Mouse (Mus musculus) kidney, embryonic 16.5 days (tissue): ENCODE results near the gene Fcer2a. TPM values are rescaled to one million over a fixed set of nuclear protein-coding genes. Genes with fewer than 3 reads are reported as not detected.

Experiments
- ATAC-seq: fragments of 200-750 bp; cut with Nextera tagmentation; 2 replicates; pipeline ENCODE4 v1.8.0; 2017; ENCODE audit warnings: moderate TSS enrichment; ENCODE audit not compliant: low FRiP score, low TSS enrichment
- H3K27ac ChIP-seq: fragments of 300-500 bp; sonication (generic); 2 replicates; pipeline ENCODE4 v1.5.1; 2014; ENCODE audit warnings: low read length
- H3K27me3 ChIP-seq: fragments of 300-500 bp; sonication (generic); 2 replicates; pipeline ENCODE4 v1.6.1; 2014; ENCODE audit warnings: low read length, control low read depth, mixed read lengths; ENCODE audit not compliant: insufficient read depth
- H3K36me3 ChIP-seq: fragments of 300-500 bp; sonication (generic); 2 replicates; pipeline ENCODE4 v1.6.1; 2014; ENCODE audit warnings: low read length, control low read depth, mixed read lengths; ENCODE audit not compliant: insufficient read depth
- H3K4me1 ChIP-seq: fragments of 300-500 bp; sonication (generic); 2 replicates; pipeline ENCODE4 v1.6.1; 2014; ENCODE audit warnings: low read length, control low read depth, mixed read lengths; ENCODE audit not compliant: insufficient read depth
- H3K4me2 ChIP-seq: fragments of 300-500 bp; sonication (generic); replicated peaks from 2 replicates; pipeline ENCODE4 v1.6.1; 2014; ENCODE audit warnings: low read depth, low read length
- H3K4me3 ChIP-seq: fragments of 300-500 bp; sonication (generic); 2 replicates; pipeline ENCODE4 v1.5.1; 2014; ENCODE audit warnings: mild to moderate bottlenecking, low read length
- H3K9ac ChIP-seq: fragments of 300-500 bp; sonication (generic); replicated peaks from 2 replicates; pipeline ENCODE4 v1.6.1; 2014; ENCODE audit warnings: low read length
- H3K9me3 ChIP-seq: fragments of 300-500 bp; sonication (generic); 2 replicates; pipeline ENCODE4 v1.6.1; 2016; ENCODE audit warnings: low read length, control low read depth
- WGBS: fragments of 180-500 bp; shearing (Covaris S2); extraction: QIAGEN DNeasy Blood & Tissue Kit; methylation state at CpG from one replicate; pipeline ENCODE4 v1.1.7; 2014; 5-methylcytosine and 5-hydroxymethylcytosine counted together
- polyA plus RNA-seq: library from polyadenylated mRNA; unstranded; fragments of >200 nt; fragmentation: Nextera tagmentation; extraction: Ambion mirVana; gene quantifications from 2 replicates; pipeline ENCODE4 v1.2.1, GENCODE M21; 2015

The Fcer2a gene
- polyA plus RNA-seq, 1 experiment from 2014 or later = not detected

GRCm38 (mm10) chr8:3660889-3661288 is 33.1 kb downstream of the Fcer2a start:
- no peak overlapping the region for H3K9ac ChIP-seq
- H3K4me2 ChIP-seq = no peak overlapping the region
- H3K36me3 ChIP-seq = no peaks in the 10 kb centered on the region
- 86% methylated on average over 8 of the region's 8 CpGs for WGBS
- ATAC-seq = no peak
- no peak overlapping the region for H3K4me3 ChIP-seq
- H3K27me3 ChIP-seq = no peaks in the 10 kb centered on the region
- no peaks in the 10 kb centered on the region for H3K9me3 ChIP-seq
- no peak overlapping the region for H3K27ac ChIP-seq
- no peaks in the 10 kb centered on the region for H3K4me1 ChIP-seq

- ATAC-seq = peak; percentile 71; the same call in 1 of the 2 replicates
- Histone ChIP-seq H3K36me3 (no peaks in the 10 kb centered on the region), H3K27me3 (no peaks in the 10 kb centered on the region), H3K9me3 (no peaks in the 10 kb centered on the region), H3K27ac (no peak overlapping the region), H3K4me2 (no peak overlapping the region), H3K9ac (no peak overlapping the region), H3K4me3 (no peak overlapping the region), H3K4me1 (no peaks in the 10 kb centered on the region)
- 8% methylated on average over 7 of the region's 7 CpGs for WGBS
Measured at GRCm38 (mm10) chr8:3656725-3657381, 37.1 kb downstream of the Fcer2a start.

- Histone ChIP-seq H3K27ac (no peak within 1 kb of the TSS), H3K4me3 (no peak within 1 kb of the TSS), H3K9me3 (no peaks in the 10 kb centered on the region), H3K4me1 (no peaks in the 10 kb centered on the region), H3K4me2 (no peak within 1 kb of the TSS), H3K9ac (no peak within 1 kb of the TSS), H3K27me3 (no peaks in the 10 kb centered on the region), H3K36me3 (no peaks in the 10 kb centered on the region)
- 72% methylated on average over 3 of the region's 3 CpGs for WGBS
- ATAC-seq = peak; percentile 49
Measured at GRCm38 (mm10) chr8:3655526-3655925, 38.4 kb downstream of the Fcer2a start, which contains the start of gene Retn. Gene Retn, plus strand, starts transcription at chr8:3655770.

- ATAC-seq = 0 out of 2 replicates have a peak, but pooled peaks have one; percentile 29
- no peak overlapping the region for H3K4me2 ChIP-seq
- WGBS = 71% methylated on average over 11 of the region's 11 CpGs
Measured at GRCm38 (mm10) chr8:3654726-3655508, 39.1 kb downstream of the Fcer2a start.

GRCm38 (mm10) chr8:3652845-3653244 is 41.1 kb downstream of the Fcer2a start:
- Histone ChIP-seq H3K9ac (no peak overlapping the region), H3K27ac (no peak overlapping the region), H3K27me3 (no peaks in the 10 kb centered on the region), H3K4me3 (no peak overlapping the region), H3K4me2 (no peak overlapping the region), H3K9me3 (no peaks in the 10 kb centered on the region), H3K4me1 (no peaks in the 10 kb centered on the region), H3K36me3 (no peaks in the 10 kb centered on the region)
- WGBS = 70% methylated on average over 3 of the region's 3 CpGs
- no peak for ATAC-seq

More at GRCm38 (mm10) chr8:3654726-3655508, 39.1 kb downstream of the Fcer2a start:
- Histone ChIP-seq H3K4me1 (no peaks in the 10 kb centered on the region), H3K36me3 (no peaks in the 10 kb centered on the region), H3K27me3 (no peaks in the 10 kb centered on the region), H3K27ac (no peak overlapping the region), H3K9ac (no peak overlapping the region), H3K9me3 (no peaks in the 10 kb centered on the region), H3K4me3 (no peak overlapping the region)

- no peak overlapping the region for H3K27ac ChIP-seq
- ATAC-seq = peak; percentile 49; the same call in 1 of the 2 replicates
- H3K4me1 ChIP-seq = no peaks in the 10 kb centered on the region
- 49% methylated on average over 1 of the region's 1 CpGs for WGBS
- no peak overlapping the region for H3K4me2 ChIP-seq
- H3K4me3 ChIP-seq = no peak overlapping the region
- no peaks in the 10 kb centered on the region for H3K36me3 ChIP-seq
- no peaks in the 10 kb centered on the region for H3K27me3 ChIP-seq
- H3K9me3 ChIP-seq = no peaks in the 10 kb centered on the region
- H3K9ac ChIP-seq = no peak overlapping the region
Measured at GRCm38 (mm10) chr8:3648990-3649389, 45.0 kb downstream of the Fcer2a start.

- Histone ChIP-seq H3K36me3 (no peaks in the 10 kb centered on the region), H3K4me2 (no peak overlapping the region), H3K4me3 (no peak overlapping the region), H3K27ac (no peak overlapping the region), H3K9ac (no peak overlapping the region), H3K4me1 (no peaks in the 10 kb centered on the region), H3K9me3 (no peaks in the 10 kb centered on the region), H3K27me3 (no peaks in the 10 kb centered on the region)
- WGBS = 62% methylated on average over 2 of the region's 2 CpGs
- ATAC-seq = no peak
Measured at GRCm38 (mm10) chr8:3648268-3648667, 45.7 kb downstream of the Fcer2a start.

- no peaks in the 10 kb centered on the region for H3K36me3 ChIP-seq
- no peak overlapping the region for H3K9ac ChIP-seq
- no peak overlapping the region for H3K4me3 ChIP-seq
- H3K4me2 ChIP-seq = no peak overlapping the region
- no peaks in the 10 kb centered on the region for H3K9me3 ChIP-seq
- no peaks in the 10 kb centered on the region for H3K4me1 ChIP-seq
- no peaks in the 10 kb centered on the region for H3K27me3 ChIP-seq
- H3K27ac ChIP-seq = no peak overlapping the region
- ATAC-seq = peak; percentile 62; the same call in 1 of the 2 replicates
- WGBS = 55% methylated on average over 4 of the region's 4 CpGs
Measured at GRCm38 (mm10) chr8:3647561-3647960, 46.4 kb downstream of the Fcer2a start.

GRCm38 (mm10) chr8:3646824-3647531 is 47.0 kb downstream of the Fcer2a start:
- H3K27ac ChIP-seq = no peak overlapping the region
- H3K27me3 ChIP-seq = no peaks in the 10 kb centered on the region
- H3K9ac ChIP-seq = no peak overlapping the region
- no peaks in the 10 kb centered on the region for H3K9me3 ChIP-seq
- H3K4me1 ChIP-seq = no peaks in the 10 kb centered on the region
- peak; percentile 52; the same call in 1 of the 2 replicates for ATAC-seq
- H3K36me3 ChIP-seq = no peaks in the 10 kb centered on the region
- H3K4me3 ChIP-seq = no peak overlapping the region
- WGBS = 68% methylated on average over 6 of the region's 6 CpGs
- no peak overlapping the region for H3K4me2 ChIP-seq
